Mouse (Mus musculus) kidney, adult 11 months (tissue): ENCODE data around the gene Dapp1.
A peak's percentile ranks its signal among the peaks of the same experiment; 100 is the strongest.

ENCODE experiments used
- DNase-seq: peaks from one replicate; pipeline ENCODE4 v3.0.0; 2022

Gene Dapp1

GRCm38 (mm10) chr3:137981382-137981750 lies at the start of gene Dapp1:
Gene Dapp1 (minus strand): TSS chr3:137981545.
- peak; percentile 36 for DNase-seq

GRCm38 (mm10) chr3:138030563-138030962 lies 49.2 kb upstream of the Dapp1 start:
- no peak for DNase-seq

- DNase-seq, result peak; percentile 20
These were observed 48.0 kb upstream of the Dapp1 start for GRCm38 (mm10) chr3:138029351-138029750.

GRCm38 (mm10) chr3:138027575-138028362 lies 46.4 kb upstream of the Dapp1 start:
- DNase-seq, result no peak

- no peak for DNase-seq
These were observed 44.9 kb upstream of the Dapp1 start for GRCm38 (mm10) chr3:138026286-138026685.

DNA sequence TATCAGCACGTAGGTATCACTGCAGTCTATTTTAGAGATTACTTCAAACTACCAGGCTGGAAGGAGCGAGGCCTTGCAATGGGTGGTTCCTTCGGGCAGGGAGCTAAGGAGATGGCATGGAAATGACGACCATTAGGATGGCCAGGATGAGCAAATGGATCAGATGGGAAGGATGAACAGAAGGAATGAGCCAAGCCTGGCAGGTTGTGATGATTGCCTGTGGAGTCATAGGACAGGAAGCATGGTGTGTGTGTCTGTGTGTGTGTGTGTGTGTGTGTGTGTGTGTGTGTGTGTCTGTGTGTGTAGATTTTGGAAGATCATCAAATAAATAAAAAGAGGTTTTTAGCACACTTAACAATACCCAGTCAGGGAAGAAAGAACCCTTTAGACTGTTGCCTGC lies 41.3 kb upstream of the Dapp1 start:
- DNase-seq, result no peak

DNA sequence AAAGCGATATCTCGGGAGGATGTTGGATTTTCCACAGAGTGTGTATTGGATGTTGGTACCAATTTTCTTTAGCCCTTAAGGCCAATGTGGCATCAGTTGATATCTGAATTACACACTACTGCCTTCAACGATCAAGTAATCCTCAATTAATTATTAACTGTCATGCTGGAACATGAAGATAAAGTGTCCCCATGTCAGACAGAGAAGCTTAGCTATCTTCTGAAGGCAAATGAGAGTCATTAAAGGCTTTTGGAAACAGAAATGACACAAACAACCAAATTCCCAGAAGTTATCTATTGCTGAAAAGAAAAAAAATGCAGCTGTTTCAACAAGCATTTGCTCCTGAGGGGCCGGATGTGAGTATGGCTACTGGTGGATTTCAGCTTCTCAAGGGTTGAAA lies 40.7 kb upstream of the Dapp1 start:
- no peak for DNase-seq

DNA sequence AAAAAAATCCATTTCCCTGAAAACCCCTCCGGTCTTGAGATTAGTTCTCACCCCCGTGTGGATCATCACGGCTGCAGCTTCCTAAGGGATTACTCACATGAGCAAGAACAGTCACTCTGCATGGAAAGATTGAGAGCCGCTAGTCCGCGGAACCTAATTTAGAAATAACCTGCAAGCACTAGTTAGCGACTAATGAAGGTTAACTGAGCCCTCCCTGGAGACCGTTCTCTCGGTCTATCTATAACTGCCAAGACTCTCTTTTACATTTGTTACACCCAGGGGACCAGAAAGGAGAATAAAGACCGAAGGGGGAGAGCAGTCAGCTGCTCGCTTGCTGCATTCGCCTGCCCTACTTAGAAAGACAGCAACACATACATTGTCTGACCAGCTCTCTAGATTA lies 35.5 kb upstream of the Dapp1 start:
- DNase-seq, result no peak

- no peak for DNase-seq
These were observed 33.4 kb upstream of the Dapp1 start for GRCm38 (mm10) chr3:138014725-138015124.

GRCm38 (mm10) chr3:138012351-138012750 lies 31.0 kb upstream of the Dapp1 start:
- DNase-seq, result no peak

DNA sequence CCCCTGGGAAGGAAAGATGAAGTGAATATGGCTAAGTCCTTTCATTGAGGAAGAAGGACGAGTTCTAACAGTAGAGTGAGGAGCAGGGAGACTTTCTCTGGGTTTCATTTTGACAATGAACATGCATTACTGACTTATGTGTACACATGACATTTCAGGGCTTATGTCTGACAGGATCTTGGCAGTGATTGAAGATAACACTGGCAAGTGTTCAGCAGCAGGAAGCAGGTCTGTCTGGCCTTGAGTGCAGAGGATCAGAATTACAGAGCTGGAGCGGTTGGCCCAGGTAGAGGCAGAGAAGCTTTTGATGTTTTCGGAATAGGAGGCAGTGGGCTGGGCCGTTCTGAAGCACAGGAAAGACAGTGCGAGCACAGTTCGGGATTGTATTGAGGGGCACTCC lies 26.8 kb upstream of the Dapp1 start:
- DNase-seq, result no peak

- DNase-seq, result no peak
These were observed 25.6 kb upstream of the Dapp1 start for GRCm38 (mm10) chr3:138006896-138007295.

DNA sequence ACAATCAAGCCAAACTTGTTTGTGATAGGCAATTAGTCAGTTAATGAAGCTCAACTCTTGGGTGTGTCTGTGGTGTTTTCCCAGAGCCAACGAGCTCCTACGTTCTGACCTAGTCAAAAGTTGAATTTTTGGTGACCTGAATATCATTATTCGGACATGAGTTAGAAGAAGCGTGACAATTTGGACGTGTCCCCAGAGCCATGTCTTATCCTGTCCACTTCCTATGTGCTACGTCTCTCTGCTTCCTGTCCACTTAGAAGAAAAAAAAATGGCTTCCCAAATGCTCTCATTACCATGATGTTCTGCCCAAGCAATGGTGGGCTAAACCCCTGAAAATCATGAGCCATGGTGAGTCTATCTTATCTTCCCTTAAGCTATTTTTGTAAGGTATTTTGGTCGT lies 21.9 kb upstream of the Dapp1 start:
- DNase-seq, result no peak

GRCm38 (mm10) chr3:138002545-138002944 lies 21.2 kb upstream of the Dapp1 start:
- DNase-seq, result no peak

GRCm38 (mm10) chr3:138001865-138002264 lies 20.5 kb upstream of the Dapp1 start:
- no peak for DNase-seq

DNA sequence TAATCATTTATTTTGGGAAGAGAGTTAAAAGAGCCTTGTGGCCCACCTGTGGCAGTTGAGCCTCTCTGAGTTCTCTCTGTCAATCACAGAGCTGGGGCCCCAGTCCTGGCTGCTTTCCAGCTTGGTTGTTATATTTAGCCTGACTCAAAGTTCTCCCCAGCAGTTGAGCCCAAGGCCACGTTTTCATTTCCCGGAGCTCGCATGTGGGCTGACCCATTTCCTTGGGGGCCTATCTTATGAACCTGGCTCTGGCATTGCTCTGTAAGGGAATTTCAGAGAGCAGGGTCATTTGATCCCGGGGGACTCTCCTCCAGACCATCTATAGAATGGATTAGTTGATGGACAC lies 19.4 kb upstream of the Dapp1 start:
- peak; percentile 9 for DNase-seq

GRCm38 (mm10) chr3:138000062-138000723 lies 18.8 kb upstream of the Dapp1 start:
- DNase-seq, result no peak

DNA sequence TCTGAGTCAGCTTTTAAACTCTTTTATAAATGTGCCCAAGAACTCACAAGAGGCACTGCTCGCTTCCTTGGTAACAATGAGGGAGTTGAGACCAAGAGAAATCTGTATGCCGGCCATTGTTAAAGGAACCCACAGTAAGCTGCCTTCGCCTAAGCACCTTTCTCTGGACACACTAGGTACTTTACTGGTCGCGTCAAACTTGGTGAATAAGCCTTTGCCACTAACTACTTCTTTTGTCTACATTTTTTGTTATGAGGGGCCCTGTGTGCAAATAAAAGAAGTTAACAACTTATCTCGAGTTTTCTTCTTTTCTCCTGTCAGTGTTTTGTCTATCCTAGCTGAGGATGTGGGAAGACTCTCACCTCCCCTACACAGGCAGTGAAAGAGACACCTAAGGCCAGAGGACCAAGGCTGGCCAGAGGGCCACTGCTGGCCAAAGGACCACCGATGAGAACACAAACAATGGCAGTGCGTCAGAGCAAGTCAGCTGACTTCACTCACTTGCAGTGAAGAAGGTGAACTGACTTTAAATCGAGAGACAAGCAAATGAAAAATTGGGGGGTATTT lies 18.0 kb upstream of the Dapp1 start:
- DNase-seq, result no peak

DNA sequence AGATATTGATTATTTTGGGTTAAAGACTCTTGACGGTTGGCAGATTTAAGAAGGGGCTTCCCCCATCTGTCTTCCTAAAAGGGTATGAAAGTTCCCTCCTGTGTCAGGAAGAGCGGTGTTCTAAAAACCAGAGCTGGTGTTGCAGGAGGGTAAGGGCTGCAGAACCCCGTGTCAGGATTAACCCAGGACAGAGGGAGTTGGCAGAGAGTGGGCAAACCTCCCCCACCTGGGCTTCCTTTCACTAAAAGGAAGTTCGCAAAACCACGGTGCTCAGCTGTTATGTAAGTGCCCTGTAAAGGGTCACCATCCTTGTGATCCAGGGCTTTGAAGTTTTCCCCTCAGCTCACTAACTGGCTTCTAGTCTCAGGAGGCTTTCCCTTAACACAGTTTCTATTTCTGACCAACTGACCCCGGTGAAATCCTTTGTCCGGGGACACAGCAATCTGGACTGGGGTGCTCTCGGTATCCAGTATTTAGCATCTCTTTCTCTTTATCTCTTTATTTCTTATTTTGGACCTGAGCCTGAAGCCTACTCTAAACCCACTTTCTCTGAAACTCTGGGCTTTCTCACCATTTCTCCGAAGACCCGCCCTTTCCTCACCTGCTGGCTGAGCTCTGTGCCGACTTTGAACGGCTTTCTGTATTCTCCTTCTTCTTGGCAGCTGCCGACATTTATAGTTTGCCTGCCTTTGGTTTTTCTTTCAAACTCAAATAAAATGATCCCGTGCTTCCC lies 17.3 kb upstream of the Dapp1 start:
- peak; percentile 8 for DNase-seq

GRCm38 (mm10) chr3:137995486-137995885 lies 14.1 kb upstream of the Dapp1 start:
- DNase-seq, result no peak

DNA sequence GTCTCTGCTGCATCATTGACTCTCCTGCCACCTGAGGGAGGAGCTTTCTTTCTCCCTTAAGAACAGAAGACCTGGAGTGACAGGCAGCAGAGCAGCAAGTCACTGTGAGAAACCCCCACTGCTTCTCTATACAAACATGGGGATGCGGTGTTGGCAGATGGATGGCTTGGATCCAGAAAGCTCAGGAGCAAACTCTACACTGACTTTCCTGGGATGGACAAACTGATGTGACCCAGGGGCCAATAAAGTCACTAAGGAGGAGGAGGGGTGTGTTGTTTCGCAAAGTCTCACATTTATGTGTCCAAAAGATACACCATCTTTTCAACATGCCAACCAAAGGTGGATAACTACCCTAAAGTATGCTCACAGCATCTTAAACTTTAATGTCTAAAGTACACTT lies 12.9 kb upstream of the Dapp1 start:
- no peak for DNase-seq

- DNase-seq, result no peak
These were observed 11.0 kb upstream of the Dapp1 start for GRCm38 (mm10) chr3:137992366-137992765.

DNA sequence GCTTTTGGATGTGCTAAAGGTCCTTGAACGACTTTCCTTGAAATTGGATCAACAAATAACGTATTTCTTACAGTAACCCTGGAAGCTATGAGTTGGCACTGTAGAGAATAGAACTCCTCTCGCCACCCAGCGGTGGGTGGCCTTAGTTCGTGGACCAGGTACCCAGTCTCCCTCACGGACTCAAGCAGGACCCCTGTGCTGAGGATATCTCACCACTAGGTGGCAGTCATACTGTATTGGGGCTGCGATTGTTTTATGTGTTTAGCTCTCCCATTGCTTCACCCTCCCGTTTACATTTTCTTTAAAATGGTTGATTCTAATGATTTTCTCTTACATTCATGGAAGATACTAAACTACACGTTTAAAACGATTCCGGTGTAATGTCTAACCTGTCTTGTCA lies 9.8 kb upstream of the Dapp1 start:
- peak; percentile 78 for DNase-seq

DNA sequence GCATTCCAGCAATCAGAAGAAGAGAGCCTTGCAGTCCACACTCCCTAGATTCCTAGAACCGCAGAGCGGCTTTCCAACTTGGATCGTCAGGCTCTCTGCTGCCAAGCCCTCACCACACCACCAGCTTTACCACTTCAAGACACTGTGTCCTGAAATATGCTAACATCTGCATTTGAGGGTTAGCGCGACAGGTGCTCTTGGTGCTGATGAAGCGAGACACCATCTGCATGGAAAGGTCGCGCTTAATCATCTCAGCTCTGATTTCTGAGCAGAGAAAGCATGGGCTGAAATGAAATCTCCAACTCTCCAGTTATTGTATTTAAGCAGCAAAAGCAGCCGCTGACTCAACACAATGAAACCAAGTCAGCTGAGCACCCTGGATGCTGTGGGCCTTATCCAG lies 8.1 kb upstream of the Dapp1 start:
- no peak for DNase-seq
